Mouse (Mus musculus) lung, embryonic 15.5 days (tissue): Measurements from ENCODE around the gene Gga2. TPM values are rescaled to one million over a fixed set of nuclear protein-coding genes. Genes with fewer than 3 reads are reported as not detected.

Experiments
- polyA plus RNA-seq: library from polyadenylated mRNA; unstranded; fragments of >200 nt; fragmentation: Nextera tagmentation; extraction: Ambion mirVana; gene quantifications from 2 replicates; pipeline ENCODE4 v1.2.1, GENCODE M21; 2015

Gene Gga2
- polyA plus RNA-seq, 1 experiment from 2014 or later, result 84.9 TPM

Other genes starting within 250 kb of the Gga2 start
- 6.8 and 8.0 TPM in 2 replicates for gene Scnn1b, start 156.2 kb downstream of the Gga2 start, polyA plus RNA-seq
- 24.5 and 27.3 TPM in 2 replicates for gene Cog7, start 39.5 kb downstream of the Gga2 start, polyA plus RNA-seq
- 56.9 and 58.7 TPM in 2 replicates for gene Ubfd1, start 46.0 kb upstream of the Gga2 start, polyA plus RNA-seq
- 15.1 and 17.0 TPM in 2 replicates for gene Ears2, start 46.0 kb upstream of the Gga2 start, polyA plus RNA-seq
- gene Ndufab1, start 80.7 kb upstream of the Gga2 start, polyA plus RNA-seq, result 634 and 676 TPM in 2 replicates
- 15.4 and 15.6 TPM in 2 replicates for gene Palb2, start 111.8 kb upstream of the Gga2 start, polyA plus RNA-seq
- 120 and 121 TPM in 2 replicates for gene Dctn5, start 111.8 kb upstream of the Gga2 start, polyA plus RNA-seq
- gene Plk1, start 138.2 kb upstream of the Gga2 start, polyA plus RNA-seq, result 155 TPM in 2 replicates
- gene Ern2, start 165.0 kb upstream of the Gga2 start, polyA plus RNA-seq, result 0.09 and 0.27 TPM in 2 replicates
- 1.7 and 2.1 TPM in 2 replicates for gene Chp2, start 198.3 kb upstream of the Gga2 start, polyA plus RNA-seq